Mouse (Mus musculus) small intestine, adult 2 months (tissue): Measurements from ENCODE around the gene Kdsr. TPM values are rescaled to one million over a fixed set of nuclear protein-coding genes. Genes with fewer than 3 reads are reported as not detected.
"Not testable (repeated sequence)": the region's sequence is repeated elsewhere in the genome, so short reads cannot be mapped to it uniquely, and the experiment has no call there.

ENCODE experiments used
- H3K27ac ChIP-seq: fragments of 200-500 bp; 2 replicates; pipeline ENCODE4 v1.5.1; 2012; ENCODE audit warnings: low read depth, low read length, control low read depth, inconsistent platforms; ENCODE audit not compliant: insufficient read depth
- H3K27me3 ChIP-seq: fragments of 200-500 bp; 2 replicates; pipeline ENCODE4 v1.6.1; 2012; ENCODE audit warnings: mild to moderate bottlenecking, moderate library complexity, low read length, inconsistent platforms; ENCODE audit not compliant: control insufficient read depth, insufficient read depth
- H3K36me3 ChIP-seq: fragments of 200-500 bp; 2 replicates; pipeline ENCODE4 v1.6.1; 2012; ENCODE audit warnings: mild to moderate bottlenecking, low read length, control low read depth, inconsistent platforms; ENCODE audit not compliant: control insufficient read depth, insufficient read depth
- H3K4me1 ChIP-seq: fragments of 200-500 bp; 2 replicates; pipeline ENCODE4 v1.6.1; 2012; ENCODE audit warnings: low read length, inconsistent platforms, mixed read lengths; ENCODE audit not compliant: control insufficient read depth, insufficient read depth, insufficient read length
- H3K4me3 ChIP-seq: fragments of 200-500 bp; 2 replicates; pipeline ENCODE4 v1.5.1; 2012; ENCODE audit warnings: low read depth, mild to moderate bottlenecking, control low read depth, inconsistent platforms, low read length, moderate library complexity
- CTCF ChIP-seq: fragments of 200-500 bp; IDR thresholded peaks from 2 replicates; pipeline ENCODE4 v1.5.1; 2012; ENCODE audit warnings: low read depth, mild to moderate bottlenecking, control low read depth, inconsistent platforms, low read length, moderate library complexity, mixed read lengths; ENCODE audit not compliant: insufficient replicate concordance, insufficient read length; ENCODE audit errors: extremely low read depth
- POLR2A ChIP-seq: fragments of 200-500 bp; IDR thresholded peaks from 2 replicates; pipeline ENCODE4 v1.6.1; 2012; ENCODE audit warnings: low read depth, mild to moderate bottlenecking, control low read depth, inconsistent platforms, low read length, moderate library complexity
- WGBS: fragments of 180-500 bp; shearing (Covaris S2); methylation state at CpG from one replicate; pipeline ENCODE4 v1.1.7; 2018; 5-methylcytosine and 5-hydroxymethylcytosine counted together
- polyA plus RNA-seq: library from polyadenylated mRNA; depleted of rRNA; stranded (reverse); fragments of >200 nt; gene quantifications from 2 replicates; pipeline ENCODE4 v1.2.3, GENCODE M21; 2012

Gene Kdsr
- polyA plus RNA-seq, 1 experiment = 12.1 TPM

GRCm38 (mm10) chr1:106739810-106740209 lies 19.7 kb downstream of the Kdsr start:
- H3K4me3 ChIP-seq = no peak overlapping the region
- H3K4me1 ChIP-seq = no peaks in the 10 kb centered on the region
- H3K27me3 ChIP-seq = no peaks in the 10 kb centered on the region
- H3K27ac ChIP-seq = no peak overlapping the region
- WGBS = 93% methylated on average over 5 of the region's 5 CpGs
- TF ChIP-seq POLR2A (no peak), CTCF (no peak)
- H3K36me3 ChIP-seq = peaks cover 41% of the 10 kb centered on the region

DNA sequence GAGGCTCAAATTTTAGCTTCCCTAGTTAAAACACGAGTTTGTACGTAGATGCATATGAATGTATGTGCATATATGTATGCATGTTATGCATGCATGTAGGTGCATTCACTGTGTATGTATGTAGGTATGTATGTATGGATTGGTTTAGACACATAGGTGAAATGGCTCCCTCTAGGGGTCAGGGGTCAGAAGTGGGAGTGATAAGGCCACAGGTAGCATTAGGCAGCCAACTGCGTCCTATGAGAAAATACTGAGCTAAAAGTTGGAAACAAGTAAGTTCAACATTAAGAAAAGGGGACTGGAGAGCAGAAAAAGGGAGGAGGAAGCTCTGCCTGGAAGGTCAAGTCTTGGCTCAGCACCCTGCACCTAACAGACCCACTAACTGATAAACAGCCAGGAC lies 21.4 kb downstream of the Kdsr start:
- peaks cover 38% of the 10 kb centered on the region for H3K36me3 ChIP-seq
- H3K4me3 ChIP-seq = no peak overlapping the region
- H3K4me1 ChIP-seq = no peaks in the 10 kb centered on the region
- no peak overlapping the region for H3K27ac ChIP-seq
- TF ChIP-seq POLR2A (no peak), CTCF (peak; percentile 55; the same call in 1 of the 2 replicates)
- WGBS = 87% methylated on average over 3 of the region's 3 CpGs
- no peaks in the 10 kb centered on the region for H3K27me3 ChIP-seq

GRCm38 (mm10) chr1:106736211-106736610 lies 23.3 kb downstream of the Kdsr start:
- H3K27ac ChIP-seq = no peak overlapping the region
- no peaks in the 10 kb centered on the region for H3K4me1 ChIP-seq
- TF ChIP-seq CTCF = no peak
- no peaks in the 10 kb centered on the region for H3K27me3 ChIP-seq
- H3K4me3 ChIP-seq = no peak overlapping the region
- WGBS = 94% methylated on average over 8 of the region's 8 CpGs
- H3K36me3 ChIP-seq = peaks cover 28% of the 10 kb centered on the region

GRCm38 (mm10) chr1:106735586-106735985 lies 23.9 kb downstream of the Kdsr start:
- WGBS = 48% methylated on average over 2 of the region's 2 CpGs
- no peak for TF ChIP-seq POLR2A
- peak; percentile 62; the same call in 1 of the 2 replicates for TF ChIP-seq CTCF
- Histone ChIP-seq H3K36me3 (peaks cover 27% of the 10 kb centered on the region), H3K27me3 (no peaks in the 10 kb centered on the region), H3K27ac (no peak overlapping the region), H3K4me1 (no peaks in the 10 kb centered on the region), H3K4me3 (no peak overlapping the region)

DNA sequence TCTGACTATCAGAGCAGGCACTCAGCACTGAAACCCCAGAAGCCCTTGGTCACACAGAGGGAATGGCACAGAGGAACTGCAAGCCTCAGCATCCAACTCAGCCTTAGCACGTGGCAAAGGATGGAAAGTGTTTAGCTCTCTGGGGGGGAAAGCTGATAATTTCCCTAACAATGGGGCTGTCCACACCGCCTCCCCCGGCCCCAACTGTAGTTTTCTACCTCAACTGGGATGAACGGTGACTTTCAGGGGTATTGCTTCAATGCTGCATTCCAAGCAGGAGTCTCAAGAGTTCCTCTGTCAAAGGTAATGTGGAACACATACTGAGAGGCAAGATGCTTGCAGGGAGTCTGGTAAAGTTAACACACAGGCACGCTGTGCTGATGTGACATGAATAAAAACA lies 37.5 kb downstream of the Kdsr start:
- Histone ChIP-seq H3K27ac (no peak overlapping the region), H3K4me1 (no peaks in the 10 kb centered on the region), H3K27me3 (no peaks in the 10 kb centered on the region), H3K36me3 (peaks cover 16% of the 10 kb centered on the region), H3K4me3 (no peak overlapping the region)
- WGBS = 83% methylated on average over 5 of the region's 5 CpGs
- TF ChIP-seq CTCF (no peak), POLR2A (no peak)

DNA sequence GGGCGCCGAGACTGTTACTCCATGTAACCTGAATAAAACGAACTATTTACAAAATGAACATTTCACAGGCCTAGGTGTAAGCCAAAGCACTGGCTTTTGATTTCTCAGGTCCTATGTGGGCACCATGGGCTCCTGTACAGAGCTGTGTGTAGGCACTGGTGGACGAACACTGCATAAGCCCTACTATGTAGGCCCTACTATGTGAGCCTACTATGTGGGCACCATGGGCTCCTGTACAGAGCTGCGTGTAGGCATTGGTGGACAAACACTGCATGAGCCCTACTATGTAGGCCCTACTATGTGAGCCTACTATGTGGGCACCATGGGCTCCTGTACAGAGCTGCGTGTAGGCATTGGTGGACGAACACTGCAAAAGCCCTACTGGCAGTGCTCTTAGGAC lies 41.8 kb downstream of the Kdsr start:
- 69% methylated on average over 7 of the region's 7 CpGs for WGBS

GRCm38 (mm10) chr1:106717071-106717601 lies 42.4 kb downstream of the Kdsr start:
- no peaks in the 10 kb centered on the region for H3K27me3 ChIP-seq
- no peak overlapping the region for H3K27ac ChIP-seq
- 35% methylated on average over 7 of the region's 7 CpGs for WGBS
- peaks cover 5% of the 10 kb centered on the region for H3K4me1 ChIP-seq
- no peaks in the 10 kb centered on the region; the same call in 1 of the 2 replicates for H3K36me3 ChIP-seq
- TF ChIP-seq POLR2A (no peak), CTCF (peak; percentile 72; the same call in 1 of the 2 replicates)
- H3K4me3 ChIP-seq = no peak overlapping the region

More for the DNA sequence above, 41.8 kb downstream of the Kdsr start:
- H3K27me3 ChIP-seq, H3K4me3 ChIP-seq, H3K27ac ChIP-seq, H3K36me3 ChIP-seq, H3K4me1 ChIP-seq: not testable (repeated sequence)

GRCm38 (mm10) chr1:106716141-106716540 lies 43.4 kb downstream of the Kdsr start:
- no peak overlapping the region for H3K27ac ChIP-seq
- no peak for TF ChIP-seq CTCF
- H3K4me1 ChIP-seq = peaks cover 5% of the 10 kb centered on the region
- H3K36me3 ChIP-seq = no peaks in the 10 kb centered on the region
- no peak overlapping the region for H3K4me3 ChIP-seq
- H3K27me3 ChIP-seq = no peaks in the 10 kb centered on the region
- 87% methylated on average over 3 of the region's 3 CpGs for WGBS
